Mouse (Mus musculus) skeletal muscle tissue, adult 2 months (tissue): Measurements from ENCODE around the gene Tmem37.
A peak's percentile ranks its signal among the peaks of the same experiment; 100 is the strongest.

ENCODE experiments used
- DNase-seq: peaks from one replicate; pipeline ENCODE4 v3.0.0-alpha.2; 2012; ENCODE audit warnings: low read depth, low spot score

Tmem37 gene

GRCm38 (mm10) chr1:120093482-120094134 lies 19.7 kb upstream of the Tmem37 start:
- peak; percentile 81 for DNase-seq

GRCm38 (mm10) chr1:120090880-120091570 lies 17.2 kb upstream of the Tmem37 start:
- peak; percentile 57 for DNase-seq

- DNase-seq, result no peak
Measured at GRCm38 (mm10) chr1:120089180-120089579, 15.3 kb upstream of the Tmem37 start.

- DNase-seq, result no peak
Measured at GRCm38 (mm10) chr1:120086644-120087043, 12.8 kb upstream of the Tmem37 start.

- no peak for DNase-seq
Measured at GRCm38 (mm10) chr1:120085696-120086095, 11.8 kb upstream of the Tmem37 start.

DNA sequence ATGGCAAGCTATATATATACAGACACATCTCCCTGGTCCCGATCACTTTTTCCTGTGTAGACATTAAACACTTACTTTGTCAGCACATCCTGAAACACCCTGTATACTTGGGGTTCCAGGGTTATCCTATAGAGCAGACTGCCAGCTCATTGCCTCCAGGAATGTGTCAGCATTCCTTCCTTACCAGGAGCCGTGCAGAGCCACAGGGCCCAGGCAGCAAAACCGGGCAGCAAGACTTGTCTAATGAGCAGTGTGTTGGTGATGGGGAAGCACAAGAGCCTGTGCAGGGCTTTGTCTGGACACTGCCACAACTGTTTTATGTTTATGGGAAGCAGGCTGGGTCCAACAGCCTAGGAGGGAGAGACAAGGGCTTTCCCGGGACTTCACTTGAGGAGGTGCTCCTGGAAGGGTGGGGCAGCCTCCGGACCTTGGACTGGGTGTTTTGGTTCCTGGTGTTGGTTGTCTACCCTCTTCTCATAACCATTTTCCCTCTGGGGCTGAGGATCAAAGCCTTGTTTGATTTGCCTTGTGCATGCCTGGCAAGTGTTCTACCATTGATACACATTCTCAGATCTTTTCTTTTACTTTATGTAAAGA lies 10.1 kb upstream of the Tmem37 start:
- DNase-seq, result no peak

DNA sequence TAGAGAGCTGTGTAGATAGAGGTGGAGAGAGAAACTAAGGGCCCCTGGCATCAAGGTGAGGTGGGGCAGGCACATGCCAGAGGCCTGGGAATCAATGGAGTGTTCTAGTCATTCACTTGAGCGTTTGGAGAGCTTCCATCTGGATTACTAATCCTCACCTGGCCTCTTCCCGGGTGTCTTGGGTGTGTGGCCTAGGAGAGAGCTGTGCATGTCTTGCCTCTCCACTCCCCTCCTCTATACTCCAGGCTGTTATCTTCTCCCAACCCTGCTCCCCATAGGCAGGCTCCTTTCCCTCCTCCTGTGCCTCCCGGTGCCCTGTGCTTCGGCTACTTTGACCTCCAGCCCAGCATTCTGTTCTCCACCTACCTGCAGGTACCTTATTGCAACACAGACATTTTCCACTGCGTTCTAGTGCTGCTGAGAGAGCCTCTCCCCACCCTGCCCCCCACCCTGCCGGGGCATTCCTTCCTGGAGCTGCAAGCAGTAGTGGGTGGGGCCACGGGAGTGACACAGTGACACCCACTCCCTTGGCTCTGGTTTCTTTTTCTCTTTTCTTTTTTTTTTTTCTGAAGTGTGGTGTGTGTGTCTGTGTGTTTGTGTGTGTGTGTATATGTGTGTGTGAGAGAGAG lies 9.2 kb upstream of the Tmem37 start:
- no peak for DNase-seq

GRCm38 (mm10) chr1:120080632-120081031 lies 6.8 kb upstream of the Tmem37 start:
- no peak for DNase-seq

DNA sequence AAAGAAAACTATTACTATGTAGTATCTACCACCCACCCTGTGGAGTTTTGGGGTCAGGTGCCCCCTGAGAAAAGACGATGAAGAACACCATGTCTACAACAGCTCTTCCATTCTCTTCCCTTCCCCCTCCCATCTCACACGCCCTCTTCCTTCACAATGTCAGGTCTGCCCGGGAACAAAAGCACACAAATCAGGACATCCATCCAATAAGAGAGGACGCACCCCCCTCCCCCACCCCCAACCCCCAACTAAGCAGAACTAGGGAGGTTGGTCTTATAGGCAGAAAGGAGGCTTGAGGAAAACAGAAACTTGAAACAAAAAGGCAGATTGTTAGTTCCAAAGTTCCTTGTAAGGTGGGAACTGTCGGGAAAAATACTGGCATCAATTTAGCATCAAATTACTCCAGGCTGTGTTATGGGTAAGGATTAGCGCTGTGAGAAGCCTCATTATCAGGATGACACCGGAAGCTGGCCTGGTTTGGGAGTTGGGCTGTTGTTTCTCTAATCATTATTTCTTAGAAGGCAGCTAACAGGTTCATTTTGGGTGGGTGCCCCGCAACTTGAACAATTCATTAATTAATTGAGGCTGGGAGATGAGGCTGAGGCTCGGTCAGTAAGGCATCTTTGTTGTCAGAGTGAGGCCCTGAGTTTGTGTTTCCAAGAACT lies 4.0 kb upstream of the Tmem37 start:
- DNase-seq, result no peak

DNA sequence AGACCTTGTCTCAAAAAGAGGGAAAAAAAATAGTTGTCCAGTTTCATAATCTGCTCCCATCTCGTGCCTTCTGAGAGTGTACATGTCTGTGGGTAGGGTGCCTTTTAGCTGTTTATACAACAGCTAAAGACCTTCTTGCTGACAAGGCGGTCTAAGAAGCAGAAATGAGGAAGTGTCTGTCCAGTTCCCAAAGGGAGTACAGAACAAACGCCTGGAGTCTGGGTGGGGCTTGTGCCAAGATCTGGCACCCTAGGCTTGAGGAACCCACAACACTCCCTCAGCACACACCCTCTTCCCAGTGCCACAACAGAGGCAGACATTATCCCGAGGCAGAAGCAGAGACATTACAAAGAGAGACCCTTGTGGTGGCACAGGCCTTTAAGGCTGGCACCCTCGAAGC lies 1.6 kb upstream of the Tmem37 start:
- DNase-seq, result peak; percentile 48

GRCm38 (mm10) chr1:120074931-120075330 lies 1.1 kb upstream of the Tmem37 start:
- no peak for DNase-seq

GRCm38 (mm10) chr1:120074307-120074702 lies 431 bp upstream of the Tmem37 start:
- DNase-seq, result no peak

DNA sequence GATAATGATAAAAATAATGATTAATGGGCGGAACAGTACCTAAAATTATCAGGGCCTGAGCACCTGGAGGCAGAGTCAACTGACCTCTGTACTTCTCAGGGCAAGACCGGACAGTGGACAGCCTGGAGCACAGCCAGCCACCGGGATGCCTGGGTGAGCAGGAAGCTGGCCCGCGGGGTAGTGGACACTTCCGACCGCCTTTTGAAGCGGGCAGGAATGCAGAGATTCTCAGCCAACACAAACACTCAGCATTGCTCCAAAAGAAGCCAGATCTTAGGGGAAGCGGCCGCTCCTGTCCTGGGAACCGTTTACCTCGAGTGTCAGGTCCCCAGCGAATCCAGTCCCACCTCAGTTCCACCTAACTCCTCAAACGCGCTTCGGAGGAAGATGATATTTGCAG lies 974 bp downstream of the Tmem37 start:
- DNase-seq, result no peak

- no peak for DNase-seq
Measured at GRCm38 (mm10) chr1:120071133-120071532, 2.7 kb downstream of the Tmem37 start.

DNA sequence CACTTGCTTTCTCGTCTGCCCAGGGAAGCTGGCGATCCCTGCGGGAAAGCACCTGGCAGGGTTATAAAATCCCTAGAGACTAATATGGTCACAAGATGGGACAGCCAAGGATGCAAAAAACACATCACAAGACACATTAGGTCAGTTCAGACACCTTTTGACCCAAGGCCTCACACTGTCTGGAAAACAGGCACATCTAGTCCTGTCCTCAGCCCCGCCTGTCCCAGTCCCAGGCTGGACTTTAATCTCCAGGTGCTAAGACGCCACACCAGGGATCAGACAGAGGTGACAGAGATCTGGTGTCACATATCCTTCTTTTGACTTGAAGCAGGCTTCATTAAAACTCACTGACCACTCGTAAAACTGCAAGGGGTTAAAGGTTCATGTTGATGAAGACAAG lies 3.7 kb downstream of the Tmem37 start:
- DNase-seq, result no peak

DNA sequence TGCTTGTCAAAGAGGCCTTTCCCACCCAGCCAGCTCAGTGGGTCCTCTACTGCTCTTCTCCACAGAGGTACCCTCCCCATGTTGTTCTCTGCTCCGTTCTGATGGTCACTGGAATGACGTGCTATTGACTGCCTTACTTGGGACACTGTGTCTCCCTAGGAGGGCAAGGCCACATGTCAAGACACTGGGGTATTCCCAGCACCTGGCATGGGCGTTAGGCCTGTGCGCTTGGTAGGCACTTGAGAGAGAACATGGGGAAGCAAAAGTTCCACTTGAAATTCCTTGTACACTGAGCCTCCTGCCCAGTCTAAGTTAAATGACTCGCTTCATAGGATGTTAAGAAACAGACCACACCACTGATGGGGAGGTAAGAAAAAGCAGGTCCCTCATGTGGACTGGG lies 4.8 kb downstream of the Tmem37 start:
- no peak for DNase-seq

GRCm38 (mm10) chr1:120066625-120067024 lies 7.2 kb downstream of the Tmem37 start:
- no peak for DNase-seq

- no peak for DNase-seq
Measured at GRCm38 (mm10) chr1:120066159-120066558, 7.7 kb downstream of the Tmem37 start.

- DNase-seq, result no peak
Measured at GRCm38 (mm10) chr1:120064036-120064682, 9.7 kb downstream of the Tmem37 start.

DNA sequence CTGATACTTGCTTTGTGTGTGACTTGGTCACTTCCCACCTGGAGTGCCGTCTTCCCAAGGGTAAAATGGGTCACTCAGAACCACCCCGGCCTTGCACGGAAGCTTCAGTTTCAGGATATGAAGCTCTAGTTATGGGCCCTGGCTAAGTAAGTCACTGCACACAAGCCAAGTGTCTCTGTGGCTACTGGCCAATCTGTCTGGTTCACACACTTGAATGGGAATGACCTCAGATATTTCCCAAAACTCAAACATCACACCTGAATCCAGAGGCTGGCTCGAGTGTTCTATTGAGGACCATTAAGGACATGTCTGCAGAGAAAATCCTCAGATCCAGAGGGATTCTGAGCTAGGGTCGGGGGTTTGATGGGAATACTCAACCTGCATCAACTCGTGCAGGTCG lies 11.6 kb downstream of the Tmem37 start:
- no peak for DNase-seq

DNA sequence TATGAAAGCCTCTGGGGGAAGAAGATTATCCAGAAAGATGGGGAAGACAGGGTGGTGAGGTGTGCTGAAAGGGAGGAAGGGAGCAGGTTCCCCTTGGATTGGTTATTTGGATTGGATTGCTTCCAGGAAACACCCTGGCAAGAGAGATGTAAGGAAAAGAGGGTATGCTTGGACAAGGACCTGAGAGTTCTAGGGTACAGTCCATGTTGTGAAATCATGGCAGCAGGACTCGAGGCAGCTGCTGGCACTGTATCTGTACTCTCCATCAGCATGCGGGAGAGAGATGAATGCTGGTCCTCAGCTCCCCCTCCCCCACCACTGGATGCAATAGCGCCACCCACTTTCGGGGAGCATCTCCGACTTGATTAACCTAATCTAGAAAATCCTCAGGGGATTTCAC lies 13.2 kb downstream of the Tmem37 start:
- no peak for DNase-seq
